Mouse (Mus musculus) stomach, embryonic 16.5 days (tissue): ENCODE data around the gene Fgf11. TPM values are rescaled to one million over a fixed set of nuclear protein-coding genes. Genes with fewer than 3 reads are reported as not detected.

Experiments used
- ATAC-seq: fragments of 200-750 bp; cut with Nextera tagmentation; 2 replicates; pipeline ENCODE4 v1.8.0; 2017; ENCODE audit warnings: moderate number of reproducible peaks, moderate TSS enrichment; ENCODE audit not compliant: insufficient read depth, low FRiP score
- H3K27ac ChIP-seq: fragments of 300-500 bp; sonication (generic); 2 replicates; pipeline ENCODE4 v1.5.1; 2014; ENCODE audit warnings: low read length
- H3K27me3 ChIP-seq: fragments of 300-500 bp; sonication (generic); 2 replicates; pipeline ENCODE4 v1.6.1; 2014; ENCODE audit warnings: low read length, control low read depth, mixed read lengths; ENCODE audit not compliant: control insufficient read depth, insufficient read depth
- H3K36me3 ChIP-seq: fragments of 300-500 bp; sonication (generic); 2 replicates; pipeline ENCODE4 v1.6.1; 2014; ENCODE audit warnings: low read length; ENCODE audit not compliant: control insufficient read depth, insufficient read depth
- H3K4me1 ChIP-seq: fragments of 300-500 bp; sonication (generic); 2 replicates; pipeline ENCODE4 v1.6.1; 2014; ENCODE audit warnings: low read length, control low read depth, mixed read lengths; ENCODE audit not compliant: control insufficient read depth, insufficient read depth
- H3K4me2 ChIP-seq: fragments of 300-500 bp; sonication (generic); 2 replicates; pipeline ENCODE4 v1.6.1; 2014; ENCODE audit warnings: low read depth, low read length, mixed read lengths
- H3K4me3 ChIP-seq: fragments of 300-500 bp; sonication (generic); replicated peaks from 2 replicates; pipeline ENCODE4 v1.5.1; 2014; ENCODE audit warnings: mild to moderate bottlenecking, low read length
- H3K9ac ChIP-seq: fragments of 300-500 bp; sonication (generic); 2 replicates; pipeline ENCODE4 v1.6.1; 2014; ENCODE audit warnings: low read length
- H3K9me3 ChIP-seq: fragments of 300-500 bp; sonication (generic); replicated peaks from 2 replicates; pipeline ENCODE4 v1.6.1; 2016; ENCODE audit warnings: low read length, control low read depth; ENCODE audit not compliant: control insufficient read depth
- WGBS: fragments of 180-500 bp; shearing (Covaris S2); extraction: QIAGEN DNeasy Blood & Tissue Kit; methylation state at CpG from one replicate; pipeline ENCODE4 v1.1.7; 2014; 5-methylcytosine and 5-hydroxymethylcytosine counted together
- polyA plus RNA-seq: library from polyadenylated mRNA; unstranded; fragments of >200 nt; fragmentation: Nextera tagmentation; extraction: Ambion mirVana; gene quantifications from 2 replicates; pipeline ENCODE4 v1.2.1, GENCODE M21; 2015

Gene Fgf11
- polyA plus RNA-seq, 1 experiment from 2014 or later, result 2.5 TPM

GRCm38 (mm10) chr11:69823456-69823855 is 21.8 kb upstream of the Fgf11 start:
- Histone ChIP-seq H3K4me1 (no peaks in the 10 kb centered on the region), H3K36me3 (peaks cover 18% of the 10 kb centered on the region; the same call in 1 of the 2 replicates), H3K9me3 (no peaks in the 10 kb centered on the region), H3K27me3 (no peaks in the 10 kb centered on the region), H3K27ac (no peak overlapping the region), H3K4me2 (no peak overlapping the region), H3K4me3 (no peak overlapping the region), H3K9ac (no peak overlapping the region)
- 71% methylated on average over 2 of the region's 2 CpGs for WGBS
- ATAC-seq, result no peak

GRCm38 (mm10) chr11:69822080-69822479 is 20.4 kb upstream of the Fgf11 start, which contains the start of gene Spem1:
Gene Spem1 (minus strand): TSS chr11:69822180.
- peaks cover 12% of the 10 kb centered on the region; the same call in 1 of the 2 replicates for H3K36me3 ChIP-seq
- no peak within 1 kb of the TSS for H3K9ac ChIP-seq
- no peak for ATAC-seq
- no peak within 1 kb of the TSS for H3K27ac ChIP-seq
- 84% methylated on average over 3 of the region's 3 CpGs for WGBS
- no peaks in the 10 kb centered on the region for H3K27me3 ChIP-seq
- peaks cover 6% of the 10 kb centered on the region; the same call in 1 of the 2 replicates for H3K9me3 ChIP-seq
- no peaks in the 10 kb centered on the region for H3K4me1 ChIP-seq
- H3K4me2 ChIP-seq, result no peak within 1 kb of the TSS
- no peak within 1 kb of the TSS for H3K4me3 ChIP-seq

DNA sequence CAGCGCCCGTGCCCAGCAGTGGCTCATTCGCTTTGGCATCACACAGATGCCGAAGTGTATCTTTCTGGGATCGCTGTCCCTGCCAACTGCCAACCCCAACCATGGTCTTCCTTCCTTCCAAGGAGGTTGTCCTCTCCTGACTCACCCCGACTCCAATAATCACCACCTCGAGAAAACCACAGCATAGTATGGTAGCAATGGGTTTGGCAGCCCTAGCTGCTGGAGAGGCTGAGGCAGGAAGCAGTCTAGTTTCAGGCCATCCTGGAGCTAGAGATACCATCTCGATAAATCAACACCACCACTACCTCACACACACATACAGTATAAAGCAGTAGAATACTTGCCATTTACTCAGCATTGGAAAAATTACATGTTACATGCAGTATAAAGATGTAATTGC is 17.2 kb upstream of the Fgf11 start:
- H3K9me3 ChIP-seq, result peaks cover 11% of the 10 kb centered on the region; the same call in 1 of the 2 replicates
- no peaks in the 10 kb centered on the region for H3K4me1 ChIP-seq
- no peaks in the 10 kb centered on the region for H3K36me3 ChIP-seq
- no peak for ATAC-seq
- no peaks in the 10 kb centered on the region for H3K27me3 ChIP-seq
- WGBS, result 88% methylated on average over 8 of the region's 8 CpGs
- H3K4me2 ChIP-seq, result no peak overlapping the region
- H3K9ac ChIP-seq, result no peak overlapping the region
- H3K4me3 ChIP-seq, result no peak overlapping the region
- no peak overlapping the region for H3K27ac ChIP-seq

DNA sequence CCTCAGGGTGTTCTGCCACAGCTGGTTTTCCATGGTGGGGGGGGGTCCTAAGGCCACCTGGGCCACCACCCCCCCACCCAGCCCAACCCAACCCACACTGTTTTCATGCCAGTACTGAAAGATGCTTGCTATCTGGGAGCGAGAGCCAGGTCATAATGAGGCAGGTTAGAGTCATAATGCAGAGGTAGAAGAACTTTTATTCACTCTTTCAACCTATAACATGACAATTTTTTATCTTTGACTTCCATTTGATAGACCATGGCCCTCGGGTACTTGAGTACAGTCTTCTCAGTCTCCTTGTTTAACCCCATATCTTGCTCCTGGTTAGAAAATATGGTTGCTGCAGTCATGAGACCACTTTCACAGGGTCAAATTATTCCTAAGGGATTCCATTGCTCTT is 16.7 kb upstream of the Fgf11 start, which contains the start of gene Spem2:
TSS of gene Spem2 (minus strand) at position 101 of the 400 bp plus-strand sequence.
- Histone ChIP-seq H3K27me3 (no peaks in the 10 kb centered on the region), H3K4me1 (no peaks in the 10 kb centered on the region), H3K9me3 (peaks cover 11% of the 10 kb centered on the region; the same call in 1 of the 2 replicates), H3K4me3 (no peak within 1 kb of the TSS), H3K9ac (no peak within 1 kb of the TSS), H3K27ac (no peak within 1 kb of the TSS), H3K36me3 (no peaks in the 10 kb centered on the region), H3K4me2 (no peak within 1 kb of the TSS)
- 79% methylated on average over 2 of the region's 2 CpGs for WGBS
- ATAC-seq, result no peak

- ATAC-seq, result no peak
Measured at GRCm38 (mm10) chr11:69816520-69816919, 14.9 kb upstream of the Fgf11 start.

GRCm38 (mm10) chr11:69815155-69815554 is 13.5 kb upstream of the Fgf11 start, which contains the start of gene Gm39566:
Gene Gm39566 (minus strand): TSS chr11:69815298.
- Histone ChIP-seq H3K9me3 (peaks cover 11% of the 10 kb centered on the region; the same call in 1 of the 2 replicates), H3K27me3 (no peaks in the 10 kb centered on the region), H3K36me3 (no peaks in the 10 kb centered on the region), H3K4me3 (no peak within 1 kb of the TSS), H3K27ac (no peak within 1 kb of the TSS), H3K4me2 (no peak within 1 kb of the TSS), H3K4me1 (no peaks in the 10 kb centered on the region), H3K9ac (no peak within 1 kb of the TSS)
- no peak for ATAC-seq
- WGBS, result 58% methylated on average over 10 of the region's 10 CpGs

More at GRCm38 (mm10) chr11:69816520-69816919, 14.9 kb upstream of the Fgf11 start:
- Histone ChIP-seq H3K4me2 (no peak overlapping the region), H3K9me3 (peaks cover 11% of the 10 kb centered on the region; the same call in 1 of the 2 replicates), H3K27ac (no peak overlapping the region), H3K4me1 (no peaks in the 10 kb centered on the region), H3K36me3 (no peaks in the 10 kb centered on the region), H3K9ac (no peak overlapping the region), H3K27me3 (no peaks in the 10 kb centered on the region), H3K4me3 (no peak overlapping the region)
- 85% methylated on average over 12 of the region's 12 CpGs for WGBS

DNA sequence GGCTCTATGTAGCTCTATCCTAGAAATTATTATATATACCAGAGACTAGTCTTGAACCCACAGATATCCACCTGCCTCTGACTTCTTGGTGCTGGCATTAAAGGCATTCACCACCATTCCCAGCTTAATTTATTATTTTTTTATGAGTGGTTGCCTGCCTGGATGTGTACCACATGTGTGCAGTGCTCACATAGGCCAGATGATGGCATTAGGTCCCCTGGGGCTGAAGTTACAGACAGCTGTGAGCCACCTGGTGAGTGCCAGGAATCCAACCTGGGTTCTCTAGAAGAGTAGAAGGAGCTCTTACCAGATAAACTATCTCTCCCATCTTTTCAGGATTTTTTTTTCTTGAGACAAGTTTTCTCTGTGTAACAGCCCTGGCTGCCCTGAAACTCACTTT is 8.6 kb upstream of the Fgf11 start:
- Histone ChIP-seq H3K9me3 (no peaks in the 10 kb centered on the region), H3K4me3 (no peak overlapping the region), H3K9ac (no peak overlapping the region), H3K4me2 (no peak overlapping the region), H3K36me3 (no peaks in the 10 kb centered on the region), H3K4me1 (no peaks in the 10 kb centered on the region), H3K27ac (no peak overlapping the region), H3K27me3 (no peaks in the 10 kb centered on the region)
- ATAC-seq, result no peak

DNA sequence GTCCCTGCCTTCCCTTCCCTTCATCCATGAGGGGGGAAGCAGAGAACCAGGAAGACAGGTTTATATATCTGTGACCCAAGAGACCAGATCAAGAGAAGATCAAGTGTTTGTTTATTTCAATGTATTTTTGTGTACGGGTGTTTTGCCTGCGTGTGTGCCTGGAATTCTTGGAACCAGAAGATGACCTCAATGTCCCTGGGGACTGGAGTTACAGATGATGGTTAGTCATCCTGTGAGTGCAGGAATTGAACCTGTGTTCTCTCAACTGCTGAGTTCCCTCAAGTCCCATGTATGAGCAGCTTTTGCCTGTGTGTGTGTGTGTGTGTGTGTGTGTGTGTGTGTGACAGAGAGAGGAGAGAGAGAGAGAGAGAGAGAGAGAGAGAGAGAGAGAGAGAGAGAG is 6.0 kb upstream of the Fgf11 start:
- WGBS, result 62% methylated on average over 2 of the region's 2 CpGs
- H3K27ac ChIP-seq, result no peak overlapping the region
- no peak overlapping the region for H3K4me2 ChIP-seq
- peaks cover 3% of the 10 kb centered on the region for H3K27me3 ChIP-seq
- no peak for ATAC-seq
- H3K9ac ChIP-seq, result no peak overlapping the region
- H3K4me3 ChIP-seq, result no peak overlapping the region
- peaks cover 23% of the 10 kb centered on the region for H3K4me1 ChIP-seq
- H3K36me3 ChIP-seq, result no peaks in the 10 kb centered on the region
- no peaks in the 10 kb centered on the region for H3K9me3 ChIP-seq

DNA sequence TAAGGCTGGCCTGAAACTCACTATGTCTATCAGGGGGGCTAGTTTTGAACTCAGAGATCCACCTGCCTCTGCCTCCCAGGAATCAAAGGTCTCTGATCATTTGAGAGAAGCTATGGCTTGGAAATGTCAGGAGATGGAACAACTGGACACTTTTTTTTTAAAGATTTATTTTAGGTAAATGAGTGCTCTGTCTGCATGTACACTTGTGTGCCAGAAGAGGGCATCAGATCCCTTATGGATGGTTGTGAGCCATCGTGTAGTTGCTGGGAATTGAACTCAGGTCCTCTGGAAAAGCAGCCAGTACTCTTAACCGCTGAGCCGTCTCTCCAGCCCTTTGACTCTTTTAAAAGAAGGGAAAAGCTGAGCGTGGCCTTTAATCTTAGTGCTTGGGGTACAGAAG is 4.7 kb upstream of the Fgf11 start:
- H3K36me3 ChIP-seq, result no peaks in the 10 kb centered on the region
- ATAC-seq, result no peak
- H3K4me2 ChIP-seq, result no peak overlapping the region
- no peak overlapping the region for H3K9ac ChIP-seq
- no peaks in the 10 kb centered on the region for H3K9me3 ChIP-seq
- H3K4me1 ChIP-seq, result peaks cover 35% of the 10 kb centered on the region
- 85% methylated on average over 4 of the region's 4 CpGs for WGBS
- H3K4me3 ChIP-seq, result no peak overlapping the region
- no peak overlapping the region for H3K27ac ChIP-seq
- peaks cover 12% of the 10 kb centered on the region for H3K27me3 ChIP-seq
